ENCODE assay signal across 26 mouse cellular contexts in genomic region chr3:84622026-84622425, GRCm38 (mm10). TPM values are rescaled to one million over a fixed set of nuclear protein-coding genes. Genes with fewer than 3 reads are reported as not detected.
DNase-seq lines count a peak whose midpoint lies in the region; ATAC-seq lines count a peak whose summit lies in the region.
"Had no signal": no experiment of that assay in that cellular context is flagged by ENCODE, and none has a peak within 500 bp of the region (broad histone marks: within the 10 kb centered on the region; RNA-seq: fewer than 3 reads in every experiment).

No protein-coding gene starts in this region.

- peak; percentile 63 for ATAC-seq in inflammation-experienced regulatory T-cells, adult 6 months
- peak; percentile 72 for ATAC-seq in megakaryocyte, adult 5-6 weeks (ENCODE audit: poor library complexity, severe bottlenecking)
- no peak for ATAC-seq in liver, embryonic 11.5 days (replicated peaks; ENCODE audit: low FRiP score)
- ATAC-seq: forebrain, embryonic 16.5 days; midbrain, embryonic 15.5 days had no signal

- H3K9me3 ChIP-seq in liver, embryonic 11.5 days (ENCODE audit: control insufficient read depth, low read length) = no peaks in the 10 kb centered on the region
- H3K9me3 ChIP-seq: embryonic facial prominence, embryonic 15.5 days; hindbrain, embryonic 13.5 days; limb, embryonic 13.5 days; midbrain, embryonic 15.5 days; neural tube, embryonic 15.5 days had no signal

- H3K4me2 ChIP-seq in liver, embryonic 11.5 days = no peak overlapping the region
- H3K4me2 ChIP-seq: embryonic facial prominence, embryonic 15.5 days; heart, embryonic 11.5 days; hindbrain, embryonic 13.5 days; limb, embryonic 13.5 days; midbrain, embryonic 15.5 days; neural tube, embryonic 15.5 days had no signal

- H3K36me3 ChIP-seq in liver, embryonic 11.5 days (ENCODE audit: control insufficient read depth, insufficient read depth, low read length) = no peaks in the 10 kb centered on the region
- H3K36me3 ChIP-seq: embryonic facial prominence, embryonic 15.5 days; G1E; hindbrain, embryonic 13.5 days; limb, embryonic 13.5 days; midbrain, embryonic 15.5 days; neural tube, embryonic 15.5 days had no signal

- WGBS in liver, embryonic 11.5 days = 32% methylated on average over 3 of the region's 3 CpGs

- no peak overlapping the region for H3K9ac ChIP-seq in liver, embryonic 11.5 days (ENCODE audit: low read depth, low read length)
- H3K9ac ChIP-seq: embryonic facial prominence, embryonic 15.5 days; hindbrain, embryonic 13.5 days; limb, embryonic 13.5 days; liver, embryonic 14.5 days; midbrain, embryonic 15.5 days; neural tube, embryonic 15.5 days had no signal

- no peak overlapping the region for H3K4me3 ChIP-seq in liver, embryonic 11.5 days (ENCODE audit: low read depth, low read length)
- H3K4me3 ChIP-seq: embryonic facial prominence, embryonic 15.5 days; hindbrain, embryonic 13.5 days; limb, embryonic 13.5 days; midbrain, embryonic 15.5 days; myocyte; neural tube, embryonic 15.5 days had no signal

- H3K27ac ChIP-seq in liver, embryonic 11.5 days (ENCODE audit: low read depth, low read length) = no peak overlapping the region
- H3K27ac ChIP-seq: embryonic facial prominence, embryonic 15.5 days; hindbrain, embryonic 13.5 days; limb, embryonic 13.5 days; liver, embryonic 14.5 days; midbrain, embryonic 15.5 days; neural tube, embryonic 15.5 days had no signal

- peak; percentile 34 for DNase-seq in CD4-positive helper T cell, adult 2 months (ENCODE audit: low read depth, low spot score)
- DNase-seq in T-cell, adult 2 months (ENCODE audit: low spot score) = peak; percentile 70
- DNase-seq in cerebellum, postnatal 4 days (ENCODE audit: low spot score in 2 of 2) = no peak
- no peak for DNase-seq in layer of hippocampus, postnatal 36 days
- no peak for DNase-seq in liver, embryonic 11.5 days (ENCODE audit: low spot score)
- DNase-seq: cerebellum, adult 8-10 months; embryo, embryonic 11 days; gastrocnemius, postnatal 36 days; heart, postnatal 10 days; kidney, adult 11 months; right cerebral cortex, postnatal 4 days; thymus, adult 2 months had no signal

- no peaks in the 10 kb centered on the region for H3K4me1 ChIP-seq in liver, embryonic 11.5 days (replicated peaks; ENCODE audit: control insufficient read depth, insufficient read depth, low read length)
- H3K4me1 ChIP-seq: limb, embryonic 13.5 days; neural tube, embryonic 15.5 days had no signal

- 0 out of 2 replicates have a peak, but pooled peaks cover 2% of the 10 kb centered on the region for H3K27me3 ChIP-seq in liver, embryonic 11.5 days (replicated peaks; ENCODE audit: control insufficient read depth, insufficient read depth, low read length)
- H3K27me3 ChIP-seq: embryonic facial prominence, embryonic 15.5 days; hindbrain, embryonic 13.5 days; limb, embryonic 13.5 days; midbrain, embryonic 15.5 days; neural tube, embryonic 15.5 days had no signal

RNA-seq across cellular contexts. Expression of gene Tigd4, which starts 28.7 kb away (rescaled TPM):
- polyA plus RNA-seq in inflammation-experienced regulatory T-cells, adult 6 months (2017; shearing (Covaris generic)) = not detected
- not detected in 2 replicates for total RNA-seq in megakaryocyte, adult 5-6 weeks (2015)
- not detected in 2 replicates for total RNA-seq in megakaryocyte, adult 5-6 weeks (2017)
- not detected for total RNA-seq in layer of hippocampus, postnatal 36 days (2021)
- not detected in 2 replicates for polyA plus RNA-seq in liver, embryonic 11.5 days (2014; fragmentation: Nextera tagmentation; extraction: Ambion mirVana)
- polyA plus RNA-seq: C2C12; G1E; heart, embryonic 11.5 days; hindbrain, embryonic 13.5 days; large intestine, adult 2 months; liver, embryonic 14.5 days; midbrain, embryonic 15.5 days; thymus, adult 2 months had no signal

RNA-seq across cellular contexts. Expression of gene Arfip1, which starts 39.6 kb away (rescaled TPM):
- 10 to 100 TPM; 39.9 to 47.8 (median 42.4) TPM for polyA plus RNA-seq in inflammation-experienced regulatory T-cells, adult 6 months (2017; shearing (Covaris generic))
- total RNA-seq in megakaryocyte, adult 5-6 weeks (2015) = 54.8 and 58.1 TPM in 2 replicates
- total RNA-seq in megakaryocyte, adult 5-6 weeks (2017) = 91.4 and 91.8 TPM in 2 replicates
- 10 to 100 TPM; 21.0 to 21.1 TPM for total RNA-seq in layer of hippocampus, postnatal 36 days (2021)
- 30.9 and 33.7 TPM in 2 replicates for polyA plus RNA-seq in liver, embryonic 11.5 days (2014; fragmentation: Nextera tagmentation; extraction: Ambion mirVana)

RNA-seq across cellular contexts. Expression of gene Tmem154, which starts 44.0 kb away (rescaled TPM):
- 100 to 1,000 TPM; 108 to 140 (median 136) TPM for polyA plus RNA-seq in inflammation-experienced regulatory T-cells, adult 6 months (2017; shearing (Covaris generic))
- 94.0 and 94.4 TPM in 2 replicates for total RNA-seq in megakaryocyte, adult 5-6 weeks (2015)
- total RNA-seq in megakaryocyte, adult 5-6 weeks (2017) = 44.4 and 60.0 TPM in 2 replicates
- total RNA-seq in layer of hippocampus, postnatal 36 days (2021) = under 1 TPM; 0.25 to 0.35 TPM
- polyA plus RNA-seq in liver, embryonic 11.5 days (2014; fragmentation: Nextera tagmentation; extraction: Ambion mirVana) = 0.60 and 0.89 TPM in 2 replicates

Comparison
In these comparisons a context has a peak if more than half of its experiments do, and no peak if none do; other contexts are left out.
1. DNase-seq: peak in CD4-positive helper T cell, adult 2 months (single experiment) and T-cell, adult 2 months (single experiment); none in cerebellum, postnatal 4 days (0 of 2), layer of hippocampus, postnatal 36 days (0 of 2) and liver, embryonic 11.5 days (single experiment).
2. RNA of gene Tmem154, which starts 44.0 kb away (total RNA-seq): 44.4 to 94.4 TPM in megakaryocyte, adult 5-6 weeks; 0.25 to 0.35 TPM in layer of hippocampus, postnatal 36 days; every median in the first group is over 10 times any median in the second.